Mouse (Mus musculus): ENCODE data around the gene Coq10a. TPM values are rescaled to one million over a fixed set of nuclear protein-coding genes. Genes with fewer than 3 reads are reported as not detected.
A peak's percentile ranks its signal among the peaks of the same experiment; 100 is the strongest.
"Not testable (repeated sequence)": the region's sequence is repeated elsewhere in the genome, so short reads cannot be mapped to it uniquely, and the experiment has no call there.

The Coq10a gene
- polyA plus RNA-seq, 1 experiment from 2014 or later = 32.7 TPM

- no peak overlapping the region for H3K4me2 ChIP-seq (ENCODE audit: low read length)
- H3K36me3 ChIP-seq (ENCODE audit: control insufficient read depth, insufficient read depth) = no peaks in the 10 kb centered on the region; the same call in 1 of the 2 replicates
- H3K9ac ChIP-seq (replicated peaks; ENCODE audit: low read depth, low read length) = no peak overlapping the region
- no peak for ATAC-seq
- no peaks in the 10 kb centered on the region for H3K27me3 ChIP-seq (replicated peaks; ENCODE audit: control insufficient read depth, insufficient read depth, low read length)
- peaks cover 30% of the 10 kb centered on the region for H3K4me1 ChIP-seq (replicated peaks; ENCODE audit: control insufficient read depth, insufficient read depth, low read length)
- H3K27ac ChIP-seq (ENCODE audit: low read length) = no peak overlapping the region
- no peaks in the 10 kb centered on the region for H3K9me3 ChIP-seq (ENCODE audit: control insufficient read depth, low read length)
- no peak overlapping the region for H3K4me3 ChIP-seq (replicated peaks; ENCODE audit: low read length)
- 81% methylated on average over 2 of the region's 2 CpGs for WGBS
Measured at GRCm38 (mm10) chr10:128340257-128340656, 28.5 kb downstream of the Coq10a start.

- no peak for ATAC-seq
- no peaks in the 10 kb centered on the region; the same call in 1 of the 2 replicates for H3K36me3 ChIP-seq (ENCODE audit: control insufficient read depth, insufficient read depth)
- no peak overlapping the region for H3K27ac ChIP-seq (ENCODE audit: low read length)
- 70% methylated on average over 2 of the region's 2 CpGs for WGBS
- no peak overlapping the region for H3K9ac ChIP-seq (replicated peaks; ENCODE audit: low read depth, low read length)
- no peaks in the 10 kb centered on the region for H3K27me3 ChIP-seq (replicated peaks; ENCODE audit: control insufficient read depth, insufficient read depth, low read length)
- no peaks in the 10 kb centered on the region for H3K9me3 ChIP-seq (ENCODE audit: control insufficient read depth, low read length)
- peak overlapping the region; percentile 94 for H3K4me3 ChIP-seq (replicated peaks; ENCODE audit: low read length)
- H3K4me2 ChIP-seq (ENCODE audit: low read length) = peak overlapping the region; percentile 93
- H3K4me1 ChIP-seq (replicated peaks; ENCODE audit: control insufficient read depth, insufficient read depth, low read length) = peaks cover 23% of the 10 kb centered on the region
Measured at GRCm38 (mm10) chr10:128338948-128339347, 29.8 kb downstream of the Coq10a start.

DNA sequence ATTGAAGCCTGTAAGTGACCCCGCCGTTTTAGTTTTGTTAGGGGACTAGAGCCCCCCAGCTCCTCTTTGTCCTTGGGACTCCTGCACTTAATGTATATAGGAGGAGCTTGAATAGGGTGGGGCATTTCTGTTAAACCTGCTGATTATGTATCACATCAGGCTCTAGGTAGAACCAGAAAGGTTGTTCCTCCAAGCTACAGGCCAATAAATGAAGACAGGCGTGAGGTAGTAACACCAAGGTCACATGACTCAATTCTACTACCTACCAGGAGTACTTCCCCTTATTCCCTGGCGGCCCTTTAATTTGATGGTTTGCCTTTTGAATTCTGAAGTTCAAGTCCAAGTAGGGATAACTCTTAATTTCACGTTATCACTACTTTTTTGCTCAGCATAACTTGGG is 30.4 kb downstream of the Coq10a start:
- Histone ChIP-seq H3K4me1 (replicated peaks; ENCODE audit: control insufficient read depth, insufficient read depth, low read length) (peaks cover 23% of the 10 kb centered on the region), H3K27me3 (replicated peaks; ENCODE audit: control insufficient read depth, insufficient read depth, low read length) (no peaks in the 10 kb centered on the region), H3K9ac (replicated peaks; ENCODE audit: low read depth, low read length) (peak overlapping the region; percentile 94), H3K36me3 (ENCODE audit: control insufficient read depth, insufficient read depth) (no peaks in the 10 kb centered on the region; the same call in 1 of the 2 replicates), H3K4me3 (replicated peaks; ENCODE audit: low read length) (peak overlapping the region; percentile 94), H3K4me2 (ENCODE audit: low read length) (peak overlapping the region; percentile 93), H3K27ac (ENCODE audit: low read length) (peak overlapping the region; percentile 92; the same call in 1 of the 2 replicates), H3K9me3 (ENCODE audit: control insufficient read depth, low read length) (no peaks in the 10 kb centered on the region)
- 23% methylated on average over 5 of the region's 5 CpGs for WGBS
- ATAC-seq = no peak

- peak; percentile 99 for ATAC-seq
Measured at GRCm38 (mm10) chr10:128337306-128338181, 31.3 kb downstream of the Coq10a start, which contains the start of gene Cs. Gene Cs, plus strand, starts transcription at chr10:128337734.

DNA sequence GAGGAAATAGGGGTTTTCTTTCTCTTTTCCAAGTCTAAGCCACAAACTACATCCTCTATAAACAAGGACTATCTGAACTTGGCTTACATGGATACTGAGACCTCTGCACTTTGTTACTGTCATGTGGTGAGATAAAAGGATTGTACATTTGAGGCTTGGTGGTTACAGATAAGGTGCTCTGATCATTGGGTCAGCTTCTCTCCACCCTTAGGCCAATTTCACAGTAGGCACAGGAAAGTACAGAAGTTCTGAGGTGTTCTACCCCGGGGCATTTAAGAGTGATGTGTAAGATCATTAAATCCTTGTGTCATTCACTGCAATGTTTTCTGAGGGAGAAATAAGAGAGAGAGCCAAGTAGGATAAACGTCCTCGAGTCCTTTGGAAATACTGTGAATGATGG is 32.2 kb downstream of the Coq10a start:
- H3K36me3 ChIP-seq (ENCODE audit: control insufficient read depth, insufficient read depth) = no peaks in the 10 kb centered on the region
- no peak overlapping the region; the same call in 1 of the 2 replicates for H3K9ac ChIP-seq (replicated peaks; ENCODE audit: low read depth, low read length)
- no peaks in the 10 kb centered on the region for H3K9me3 ChIP-seq (ENCODE audit: control insufficient read depth, low read length)
- H3K27ac ChIP-seq (ENCODE audit: low read length) = no peak overlapping the region
- ATAC-seq = no peak
- no peaks in the 10 kb centered on the region for H3K27me3 ChIP-seq (replicated peaks; ENCODE audit: control insufficient read depth, insufficient read depth, low read length)
- no peak overlapping the region; the same call in 1 of the 2 replicates for H3K4me2 ChIP-seq (ENCODE audit: low read length)
- peaks cover 23% of the 10 kb centered on the region for H3K4me1 ChIP-seq (replicated peaks; ENCODE audit: control insufficient read depth, insufficient read depth, low read length)
- H3K4me3 ChIP-seq (replicated peaks; ENCODE audit: low read length) = no peak overlapping the region; the same call in 1 of the 2 replicates
- 84% methylated on average over 3 of the region's 3 CpGs for WGBS

More at GRCm38 (mm10) chr10:128337306-128338181, 31.3 kb downstream of the Coq10a start, which contains the start of gene Cs:
- Histone ChIP-seq H3K4me3 (replicated peaks; ENCODE audit: low read length) (peak within 1 kb of the TSS; percentile 94), H3K27ac (ENCODE audit: low read length) (peak within 1 kb of the TSS; percentile 92), H3K4me2 (ENCODE audit: low read length) (peak within 1 kb of the TSS; percentile 96), H3K27me3 (replicated peaks; ENCODE audit: control insufficient read depth, insufficient read depth, low read length) (no peaks in the 10 kb centered on the region), H3K36me3 (ENCODE audit: control insufficient read depth, insufficient read depth) (no peaks in the 10 kb centered on the region; the same call in 1 of the 2 replicates), H3K9me3 (ENCODE audit: control insufficient read depth, low read length) (no peaks in the 10 kb centered on the region), H3K4me1 (replicated peaks; ENCODE audit: control insufficient read depth, insufficient read depth, low read length) (peaks cover 23% of the 10 kb centered on the region), H3K9ac (replicated peaks; ENCODE audit: low read depth, low read length) (peak within 1 kb of the TSS; percentile 94)
- under 1% methylated on average over 60 of the region's 61 CpGs for WGBS

DNA sequence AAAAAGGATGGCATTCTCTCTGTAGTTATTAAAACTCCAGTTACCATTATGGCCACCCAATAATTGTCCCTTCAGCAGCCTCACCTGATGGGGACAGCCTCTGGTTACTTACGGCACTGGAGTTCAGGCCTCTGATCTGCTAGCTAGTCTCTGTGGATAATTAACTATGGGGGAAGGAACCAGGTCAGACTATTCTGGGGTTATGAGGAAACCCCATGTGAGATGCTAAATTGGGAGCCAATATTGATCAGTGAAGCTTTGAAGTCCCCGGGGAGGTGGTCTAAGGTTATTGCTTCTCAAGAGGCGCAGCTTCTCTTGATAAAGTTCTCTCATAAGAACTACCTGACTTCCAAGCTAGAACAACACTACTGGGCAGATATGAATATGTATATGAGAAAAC is 32.6 kb downstream of the Coq10a start:
- Histone ChIP-seq H3K4me1 (replicated peaks; ENCODE audit: control insufficient read depth, insufficient read depth, low read length) (peaks cover 23% of the 10 kb centered on the region), H3K4me3 (replicated peaks; ENCODE audit: low read length) (no peak overlapping the region), H3K36me3 (ENCODE audit: control insufficient read depth, insufficient read depth) (no peaks in the 10 kb centered on the region), H3K9ac (replicated peaks; ENCODE audit: low read depth, low read length) (no peak overlapping the region), H3K27ac (ENCODE audit: low read length) (no peak overlapping the region), H3K9me3 (ENCODE audit: control insufficient read depth, low read length) (no peaks in the 10 kb centered on the region), H3K27me3 (replicated peaks; ENCODE audit: control insufficient read depth, insufficient read depth, low read length) (no peaks in the 10 kb centered on the region), H3K4me2 (ENCODE audit: low read length) (no peak overlapping the region)
- ATAC-seq = no peak
- 96% methylated on average over 3 of the region's 3 CpGs for WGBS

GRCm38 (mm10) chr10:128335582-128335981 is 33.2 kb downstream of the Coq10a start:
- H3K4me2 ChIP-seq (ENCODE audit: low read length) = no peak overlapping the region
- WGBS = 3% methylated on average over 4 of the region's 4 CpGs
- no peak overlapping the region for H3K27ac ChIP-seq (ENCODE audit: low read length)
- H3K9ac ChIP-seq (replicated peaks; ENCODE audit: low read depth, low read length) = no peak overlapping the region
- H3K9me3 ChIP-seq (ENCODE audit: control insufficient read depth, low read length) = no peaks in the 10 kb centered on the region
- H3K4me3 ChIP-seq (replicated peaks; ENCODE audit: low read length) = no peak overlapping the region
- H3K4me1 ChIP-seq (replicated peaks; ENCODE audit: control insufficient read depth, insufficient read depth, low read length) = peaks cover 23% of the 10 kb centered on the region
- ATAC-seq = no peak
- no peaks in the 10 kb centered on the region for H3K27me3 ChIP-seq (replicated peaks; ENCODE audit: control insufficient read depth, insufficient read depth, low read length)
- H3K36me3 ChIP-seq (ENCODE audit: control insufficient read depth, insufficient read depth) = no peaks in the 10 kb centered on the region

GRCm38 (mm10) chr10:128332358-128333249 is 36.2 kb downstream of the Coq10a start:
- WGBS = 78% methylated on average over 6 of the region's 6 CpGs
- not testable (repeated sequence) for H3K36me3 ChIP-seq (ENCODE audit: control insufficient read depth, insufficient read depth); H3K27ac ChIP-seq (ENCODE audit: low read length); H3K27me3 ChIP-seq (replicated peaks; ENCODE audit: control insufficient read depth, insufficient read depth, low read length); H3K9ac ChIP-seq (replicated peaks; ENCODE audit: low read depth, low read length); H3K4me1 ChIP-seq (replicated peaks; ENCODE audit: control insufficient read depth, insufficient read depth, low read length); H3K4me3 ChIP-seq (replicated peaks; ENCODE audit: low read length); ATAC-seq; H3K4me2 ChIP-seq (ENCODE audit: low read length); H3K9me3 ChIP-seq (ENCODE audit: control insufficient read depth, low read length)

DNA sequence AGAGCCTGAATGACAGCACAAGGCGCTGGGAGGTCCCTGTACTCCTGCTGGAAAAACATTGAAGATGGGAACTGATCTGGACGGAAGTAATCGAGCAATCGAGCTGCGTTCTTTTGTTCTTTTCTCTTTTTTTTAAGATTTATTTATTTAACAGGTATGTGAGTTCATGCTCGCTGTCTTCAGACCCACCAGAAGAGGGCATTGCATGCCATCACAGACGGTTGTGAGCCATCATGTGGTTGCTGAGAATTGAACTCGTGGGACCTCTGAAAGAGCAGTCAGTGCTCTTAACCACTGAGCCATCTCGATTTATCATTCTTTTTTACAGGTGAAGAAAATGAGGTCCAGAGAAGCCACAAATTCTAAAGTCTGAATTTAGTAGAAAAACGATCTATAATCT is 41.2 kb downstream of the Coq10a start:
- 89% methylated on average over 10 of the region's 10 CpGs for WGBS
- Histone ChIP-seq H3K4me2 (ENCODE audit: low read length) (no peak overlapping the region), H3K9me3 (ENCODE audit: control insufficient read depth, low read length) (no peaks in the 10 kb centered on the region), H3K9ac (replicated peaks; ENCODE audit: low read depth, low read length) (no peak overlapping the region), H3K4me1 (replicated peaks; ENCODE audit: control insufficient read depth, insufficient read depth, low read length) (peaks cover 15% of the 10 kb centered on the region), H3K27ac (ENCODE audit: low read length) (no peak overlapping the region), H3K4me3 (replicated peaks; ENCODE audit: low read length) (no peak overlapping the region), H3K36me3 (ENCODE audit: control insufficient read depth, insufficient read depth) (peaks cover 24% of the 10 kb centered on the region), H3K27me3 (replicated peaks; ENCODE audit: control insufficient read depth, insufficient read depth, low read length) (no peaks in the 10 kb centered on the region)
- no peak for ATAC-seq
